12 mouse cellular contexts compared by ENCODE assay signal in genomic region chr15:85166433-85166933, GRCm38 (mm10). TPM values are rescaled to one million over a fixed set of nuclear protein-coding genes. Genes with fewer than 3 reads are reported as not detected.
DNase-seq lines count a peak whose midpoint lies in the region; ATAC-seq lines count a peak whose summit lies in the region.
"Had no signal": no experiment of that assay in that cellular context is flagged by ENCODE, and none has a peak within 500 bp of the region (broad histone marks: within the 10 kb centered on the region; RNA-seq: fewer than 3 reads in every experiment).

No protein-coding gene starts in this region.

- H3K9me3 ChIP-seq in heart, embryonic 10.5 days = no peaks in the 10 kb centered on the region
- H3K9me3 ChIP-seq in midbrain, embryonic 16.5 days (replicated peaks; ENCODE audit: control insufficient read depth, low read length, poor library complexity, severe bottlenecking) = no peaks in the 10 kb centered on the region
- H3K9me3 ChIP-seq: intestine, embryonic 15.5 days had no signal

- no peak overlapping the region for H3K4me3 ChIP-seq in heart, embryonic 10.5 days
- no peak overlapping the region for H3K4me3 ChIP-seq in midbrain, embryonic 16.5 days (ENCODE audit: low read depth, low read length)
- H3K4me3 ChIP-seq: intestine, embryonic 15.5 days; megakaryocyte, embryonic 14.5 days had no signal

- no peak for DNase-seq in heart, embryonic 10.5 days (ENCODE audit: low spot score)
- no peak for DNase-seq in heart, adult 8-10 months (ENCODE audit: low spot score)
- peak; percentile 36 for DNase-seq in brain, adult 2 months (ENCODE audit: low read depth, low spot score)
- DNase-seq in forelimb bud, embryonic 11.5 days (ENCODE audit: low read depth, low spot score) = peak; percentile 88
- no peak for DNase-seq in frontal cortex, postnatal 36 days (ENCODE audit: low spot score in 2 of 2)
- DNase-seq in layer of hippocampus, adult 9-10 months (ENCODE audit: low spot score) = no peak
- DNase-seq in gastrocnemius, adult 8-10 months (ENCODE audit: low spot score in 2 of 2) = no peak
- DNase-seq: adrenal gland, postnatal 14 days; thymus, postnatal 25 days had no signal

- H3K27ac ChIP-seq in heart, embryonic 10.5 days = peak overlapping the region; percentile 37; the same call in 1 of the 2 replicates
- peak overlapping the region; percentile 53 for H3K27ac ChIP-seq in midbrain, embryonic 16.5 days (ENCODE audit: low read length)
- H3K27ac ChIP-seq: intestine, embryonic 15.5 days had no signal

- no peak overlapping the region; the same call in 1 of the 2 replicates for H3K4me2 ChIP-seq in midbrain, embryonic 16.5 days (ENCODE audit: low read length)
- H3K4me2 ChIP-seq: intestine, embryonic 15.5 days had no signal

- peak; percentile 79 for ATAC-seq in midbrain, embryonic 16.5 days
- ATAC-seq: intestine, embryonic 15.5 days had no signal

- H3K4me1 ChIP-seq in heart, embryonic 10.5 days = peaks cover 40% of the 10 kb centered on the region
- H3K4me1 ChIP-seq in midbrain, embryonic 16.5 days (ENCODE audit: control insufficient read depth, insufficient read depth, low read length) = peaks cover 12% of the 10 kb centered on the region
- H3K4me1 ChIP-seq: megakaryocyte, embryonic 14.5 days had no signal

- WGBS in heart, embryonic 10.5 days = 51% methylated on average over 11 of the region's 11 CpGs
- 6% methylated on average over 11 of the region's 11 CpGs for WGBS in midbrain, embryonic 16.5 days

- H3K36me3 ChIP-seq in heart, embryonic 10.5 days = no peaks in the 10 kb centered on the region
- no peaks in the 10 kb centered on the region for H3K36me3 ChIP-seq in midbrain, embryonic 16.5 days (ENCODE audit: control insufficient read depth, insufficient read depth, low read length)
- H3K36me3 ChIP-seq: intestine, embryonic 15.5 days had no signal

- peak overlapping the region; percentile 32 for H3K9ac ChIP-seq in midbrain, embryonic 16.5 days (ENCODE audit: low read depth, low read length)
- H3K9ac ChIP-seq: intestine, embryonic 15.5 days had no signal

- H3K27me3 ChIP-seq in heart, embryonic 10.5 days (ENCODE audit: insufficient read depth, poor library complexity, severe bottlenecking) = peaks cover 6% of the 10 kb centered on the region; the same call in 1 of the 2 replicates
- H3K27me3 ChIP-seq in midbrain, embryonic 16.5 days (ENCODE audit: control insufficient read depth, insufficient read depth, low read depth, low read length) = no peaks in the 10 kb centered on the region
- H3K27me3 ChIP-seq: intestine, embryonic 15.5 days had no signal

RNA-seq across cellular contexts. Expression of gene Ribc2, which starts 34.6 kb away (rescaled TPM):
- polyA plus RNA-seq in heart, embryonic 10.5 days (2016; fragmentation: Nextera tagmentation; extraction: Ambion mirVana) = 0.15 TPM in 1 of 2 replicates, not detected in the other
- not detected for total RNA-seq in heart, adult 8-10 months (2022)
- polyA plus RNA-seq in midbrain, embryonic 16.5 days (2015; fragmentation: Nextera tagmentation; extraction: Ambion mirVana) = 0.78 and 1.4 TPM in 2 replicates
- not detected for total RNA-seq in gastrocnemius, adult 8-10 months (2022)
- total RNA-seq: adrenal gland, postnatal 14 days had no signal

RNA-seq across cellular contexts. Expression of gene Smc1b, which starts 34.7 kb away (rescaled TPM):
- polyA plus RNA-seq in heart, embryonic 10.5 days (2016; fragmentation: Nextera tagmentation; extraction: Ambion mirVana) = 0.11 and 0.20 TPM in 2 replicates
- not detected for total RNA-seq in heart, adult 8-10 months (2022)
- polyA plus RNA-seq in midbrain, embryonic 16.5 days (2015; fragmentation: Nextera tagmentation; extraction: Ambion mirVana) = 0.15 TPM in 2 replicates
- total RNA-seq in gastrocnemius, adult 8-10 months (2022) = not detected

RNA-seq across cellular contexts. Expression of gene Fbln1, which starts 39.3 kb away (rescaled TPM):
- polyA plus RNA-seq in heart, embryonic 10.5 days (2016; fragmentation: Nextera tagmentation; extraction: Ambion mirVana) = 146 and 177 TPM in 2 replicates
- 10 to 100 TPM; 52.9 to 86.6 (median 70.1) TPM for total RNA-seq in heart, adult 8-10 months (2022)
- 38.9 and 41.1 TPM in 2 replicates for polyA plus RNA-seq in midbrain, embryonic 16.5 days (2015; fragmentation: Nextera tagmentation; extraction: Ambion mirVana)
- total RNA-seq in gastrocnemius, adult 8-10 months (2022) = 10 to 100 TPM in 1 of 4 experiments, 1 to 10 TPM in 3; 2.5 to 13.1 (median 5.3) TPM

Comparison
In these comparisons a context has a peak if more than half of its experiments do, and no peak if none do; other contexts are left out.
1. DNase-seq: peak in brain, adult 2 months (single experiment) and forelimb bud, embryonic 11.5 days (single experiment); none in heart, embryonic 10.5 days (single experiment), heart, adult 8-10 months (single experiment), frontal cortex, postnatal 36 days (0 of 2), layer of hippocampus, adult 9-10 months (single experiment) and gastrocnemius, adult 8-10 months (0 of 2).